Mouse (Mus musculus): ENCODE measurements around the gene Pex5l. TPM values are rescaled to one million over a fixed set of nuclear protein-coding genes. Genes with fewer than 3 reads are reported as not detected.

The Pex5l gene
- polyA plus RNA-seq, 1 experiment from 2014 or later = not detected

DNA sequence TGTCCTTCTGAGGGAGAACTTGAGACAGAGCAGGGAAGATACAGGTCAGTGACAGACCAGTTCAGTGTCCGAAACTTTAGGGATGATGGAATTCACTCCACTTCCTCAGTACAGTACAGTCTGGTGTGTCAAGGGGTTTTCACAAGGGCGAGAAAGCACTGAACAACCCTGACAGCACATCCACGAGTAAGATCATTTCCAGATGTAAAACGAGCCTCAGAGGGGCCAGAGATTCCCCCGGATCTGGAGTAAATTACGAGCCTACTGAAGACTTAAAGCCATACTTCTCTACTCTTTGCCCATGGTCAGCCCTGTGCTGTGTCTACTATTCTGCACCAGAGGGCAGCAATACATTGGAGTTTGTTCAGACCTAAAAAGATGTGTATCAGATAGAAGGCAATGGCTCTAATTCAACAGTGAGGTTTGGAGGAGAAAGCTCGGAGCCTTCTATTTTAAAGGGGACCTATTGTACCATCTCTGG, 232.9 kb downstream of the Pex5l start:
- Histone ChIP-seq H3K27me3 (no peaks in the 10 kb centered on the region), H3K4me1 (replicated peaks) (no peaks in the 10 kb centered on the region; the same call in 1 of the 2 replicates), H3K4me3 (replicated peaks) (no peak overlapping the region), H3K27ac (no peak overlapping the region), H3K36me3 (no peaks in the 10 kb centered on the region), H3K9ac (no peak overlapping the region), H3K9me3 (replicated peaks) (no peaks in the 10 kb centered on the region), H3K4me2 (no peak overlapping the region)
- no peak for DNase-seq
- no peak for ATAC-seq (ENCODE audit: low read depth)
- 57% methylated on average over 7 of the region's 7 CpGs for WGBS (ENCODE audit: insufficient replicate concordance)

DNA sequence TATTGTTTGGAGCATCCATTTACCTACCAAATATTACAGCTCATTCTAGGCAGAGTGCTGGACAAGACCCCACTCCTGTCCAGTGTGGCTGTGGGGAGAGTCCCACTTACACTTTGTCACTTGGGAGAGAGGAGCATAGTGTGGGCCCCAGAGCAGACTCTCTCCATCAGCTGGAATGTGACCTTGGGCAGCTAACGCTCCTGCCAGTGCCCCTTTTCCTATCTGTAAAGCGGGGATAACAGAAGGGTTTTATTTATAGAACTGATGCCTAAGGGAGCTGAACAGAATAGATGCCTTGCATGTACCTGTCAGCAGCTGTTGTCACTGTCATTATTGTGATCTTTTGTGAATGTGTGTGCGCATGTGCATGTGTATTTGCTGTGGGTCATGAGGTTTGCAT, 234.6 kb downstream of the Pex5l start:
- DNase-seq (no peak), ATAC-seq (ENCODE audit: low read depth) (no peak)
- Histone ChIP-seq H3K9ac (no peak overlapping the region), H3K27ac (no peak overlapping the region), H3K27me3 (no peaks in the 10 kb centered on the region), H3K4me2 (no peak overlapping the region), H3K36me3 (no peaks in the 10 kb centered on the region), H3K9me3 (replicated peaks) (no peaks in the 10 kb centered on the region), H3K4me3 (replicated peaks) (no peak overlapping the region), H3K4me1 (replicated peaks) (no peaks in the 10 kb centered on the region; the same call in 1 of the 2 replicates)
- WGBS (ENCODE audit: insufficient replicate concordance) = 68% methylated on average over 3 of the region's 3 CpGs

DNA sequence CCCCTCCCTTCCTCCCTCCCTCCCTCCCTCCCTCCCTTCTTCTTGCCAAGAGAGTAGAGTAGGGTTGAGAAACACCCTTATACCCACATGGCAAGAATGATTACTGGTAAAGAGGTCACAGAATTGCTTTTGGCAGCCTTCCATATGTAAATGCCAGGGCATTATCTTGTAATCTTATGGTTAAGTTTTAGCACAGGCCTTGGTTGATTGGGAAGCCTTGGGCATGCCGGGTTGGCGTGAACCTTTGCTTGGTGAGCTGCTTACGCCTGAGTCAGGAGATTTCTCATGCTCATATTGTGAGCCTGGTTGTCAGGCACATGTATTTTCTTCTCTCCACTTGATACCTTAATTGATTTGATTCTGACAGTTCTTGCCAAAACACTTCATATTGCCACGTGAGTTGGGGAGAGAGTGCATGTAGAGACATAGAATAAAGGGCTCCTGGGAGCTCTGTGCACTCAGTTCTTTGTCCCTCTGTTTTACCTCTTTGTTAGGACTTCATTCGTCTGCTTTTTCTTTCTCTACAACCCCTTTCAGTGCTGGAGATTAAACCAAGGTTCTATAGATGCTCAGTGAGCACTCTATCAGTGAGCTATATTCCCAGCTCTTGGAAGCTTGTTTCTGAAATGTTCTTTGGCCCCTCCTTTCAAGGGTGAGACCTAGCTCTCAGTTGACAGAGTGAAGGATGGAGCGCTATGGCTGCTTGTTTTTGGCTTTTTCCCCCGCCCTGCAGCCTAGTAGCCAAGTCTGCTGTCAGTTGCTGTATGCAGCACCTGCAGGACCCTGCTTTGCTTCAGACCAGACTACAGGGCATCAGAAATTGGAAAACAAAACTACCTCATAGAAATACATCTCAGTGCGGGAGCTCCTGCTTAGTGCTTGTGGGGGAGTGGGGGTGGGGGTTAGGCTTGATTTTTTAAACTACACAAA, 236.9 kb downstream of the Pex5l start:
- Histone ChIP-seq H3K27ac (no peak overlapping the region), H3K9me3 (replicated peaks) (no peaks in the 10 kb centered on the region), H3K4me3 (replicated peaks) (no peak overlapping the region), H3K4me1 (replicated peaks) (no peaks in the 10 kb centered on the region; the same call in 1 of the 2 replicates), H3K9ac (no peak overlapping the region), H3K36me3 (no peaks in the 10 kb centered on the region), H3K27me3 (no peaks in the 10 kb centered on the region), H3K4me2 (no peak overlapping the region)
- 65% methylated on average over 8 of the region's 8 CpGs for WGBS (ENCODE audit: insufficient replicate concordance)
- ATAC-seq (ENCODE audit: low read depth) (no peak), DNase-seq (no peak)

DNA sequence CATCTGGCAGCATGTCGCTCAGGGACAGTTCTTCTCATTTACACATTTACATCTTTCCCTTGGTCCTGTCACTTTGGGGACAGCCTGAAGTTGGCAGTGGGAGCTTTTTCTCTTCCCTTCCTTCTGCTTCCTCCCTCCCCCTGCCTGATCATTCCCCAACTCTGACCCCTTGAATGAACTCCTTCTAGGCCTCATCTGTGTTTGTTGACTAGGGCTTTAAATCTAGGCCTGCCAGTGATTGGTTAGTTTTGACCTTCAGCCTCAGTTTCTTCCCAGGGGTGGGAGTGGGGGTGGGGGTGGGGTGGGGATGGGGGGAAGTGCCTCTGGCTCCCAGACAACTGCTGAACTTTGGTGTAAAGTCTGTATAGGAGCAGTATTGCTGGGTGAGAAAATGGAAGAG, 238.4 kb downstream of the Pex5l start:
- H3K4me1 ChIP-seq (replicated peaks) = no peaks in the 10 kb centered on the region; the same call in 1 of the 2 replicates
- no peaks in the 10 kb centered on the region for H3K9me3 ChIP-seq (replicated peaks)
- H3K4me3 ChIP-seq (replicated peaks) = no peak overlapping the region
- ATAC-seq (ENCODE audit: low read depth) (no peak), DNase-seq (no peak)
- H3K27ac ChIP-seq = no peak overlapping the region
- no peak overlapping the region for H3K4me2 ChIP-seq
- WGBS (ENCODE audit: insufficient replicate concordance) = 69% methylated on average over 1 of the region's 1 CpGs
- H3K27me3 ChIP-seq = no peaks in the 10 kb centered on the region
- no peaks in the 10 kb centered on the region for H3K36me3 ChIP-seq
- no peak overlapping the region for H3K9ac ChIP-seq

DNA sequence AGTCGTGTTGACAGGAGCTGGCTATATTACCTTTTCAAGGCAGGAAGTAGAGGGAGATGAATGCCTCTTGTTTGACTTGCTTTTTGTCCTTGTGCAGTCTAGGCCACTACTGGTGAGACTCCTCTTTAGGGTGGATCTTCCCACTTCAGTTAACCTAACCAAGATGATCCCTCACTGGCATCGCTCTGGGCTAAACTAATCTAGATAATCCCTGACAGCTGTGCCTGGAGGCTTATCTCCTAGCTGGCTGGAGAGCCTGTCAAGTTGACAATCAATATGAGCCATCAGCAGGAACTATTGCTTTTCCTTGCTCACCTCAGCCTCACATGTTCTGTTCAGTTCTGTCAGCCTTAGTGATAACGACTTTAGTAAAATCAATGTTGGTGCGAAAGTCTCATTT, 239.6 kb downstream of the Pex5l start:
- Histone ChIP-seq H3K27me3 (no peaks in the 10 kb centered on the region), H3K9me3 (replicated peaks) (no peaks in the 10 kb centered on the region), H3K36me3 (no peaks in the 10 kb centered on the region), H3K4me3 (replicated peaks) (no peak overlapping the region), H3K9ac (no peak overlapping the region), H3K4me1 (replicated peaks) (no peaks in the 10 kb centered on the region; the same call in 1 of the 2 replicates), H3K27ac (no peak overlapping the region), H3K4me2 (no peak overlapping the region)
- WGBS (ENCODE audit: insufficient replicate concordance) = 37% methylated on average over 4 of the region's 4 CpGs
- ATAC-seq (ENCODE audit: low read depth) (no peak), DNase-seq (no peak)

Measured in liver, embryonic 13.5 days (tissue).